Mouse (Mus musculus) neural tube, embryonic 15.5 days (tissue): ENCODE data around the gene Gm45234. TPM values are rescaled to one million over a fixed set of nuclear protein-coding genes. Genes with fewer than 3 reads are reported as not detected.
A peak's percentile ranks its signal among the peaks of the same experiment; 100 is the strongest.

Experiments used
- ATAC-seq: fragments of 200-750 bp; cut with Nextera tagmentation; 2 replicates; pipeline ENCODE4 v1.8.0; 2017; ENCODE audit warnings: mild to moderate bottlenecking, moderate TSS enrichment, moderate library complexity; ENCODE audit not compliant: low FRiP score
- H3K27ac ChIP-seq: fragments of 300-500 bp; sonication (generic); replicated peaks from 2 replicates; pipeline ENCODE4 v1.5.1; 2015; ENCODE audit warnings: mild to moderate bottlenecking, inconsistent platforms
- H3K27me3 ChIP-seq: fragments of 300-500 bp; sonication (generic); replicated peaks from 2 replicates; pipeline ENCODE4 v1.6.1; 2015; ENCODE audit warnings: inconsistent platforms
- H3K36me3 ChIP-seq: fragments of 300-500 bp; sonication (generic); 2 replicates; pipeline ENCODE4 v1.6.1; 2015; ENCODE audit warnings: inconsistent platforms
- H3K4me1 ChIP-seq: fragments of 300-500 bp; sonication (generic); 2 replicates; pipeline ENCODE4 v1.6.1; 2015; ENCODE audit warnings: inconsistent platforms
- H3K4me2 ChIP-seq: fragments of 300-500 bp; sonication (generic); 2 replicates; pipeline ENCODE4 v1.6.1; 2015; ENCODE audit warnings: inconsistent platforms, mild to moderate bottlenecking, moderate library complexity
- H3K4me3 ChIP-seq: fragments of 300-500 bp; sonication (generic); replicated peaks from 2 replicates; pipeline ENCODE4 v1.5.1; 2015; ENCODE audit warnings: mild to moderate bottlenecking, inconsistent platforms
- H3K9ac ChIP-seq: fragments of 300-500 bp; sonication (generic); replicated peaks from 2 replicates; pipeline ENCODE4 v1.6.1; 2015; ENCODE audit warnings: mild to moderate bottlenecking, inconsistent platforms
- H3K9me3 ChIP-seq: fragments of 300-500 bp; sonication (generic); replicated peaks from 2 replicates; pipeline ENCODE4 v1.6.1; 2016; ENCODE audit warnings: inconsistent platforms
- WGBS: fragments of 180-500 bp; shearing (Covaris S2); methylation state at CpG from one replicate; pipeline ENCODE4 v1.1.7; 2015; ENCODE audit warnings: mixed read lengths; 5-methylcytosine and 5-hydroxymethylcytosine counted together
- microRNA counts: library from miRNA; unstranded; fragments of <30 nt; microRNA quantifications from one replicate; lab custom pipeline; 2016
- microRNA-seq: library from miRNA; unstranded; fragments of <30 nt; microRNA quantifications from one replicate; pipeline ENCODE4, GENCODE M21; 2017
- polyA plus RNA-seq: library from polyadenylated mRNA; unstranded; fragments of >200 nt; fragmentation: Nextera tagmentation; extraction: Ambion mirVana; gene quantifications from 2 replicates; pipeline ENCODE4 v1.2.1, GENCODE M21; 2015

Gm45234 gene
- polyA plus RNA-seq, 1 experiment from 2014 or later, result not detected

DNA sequence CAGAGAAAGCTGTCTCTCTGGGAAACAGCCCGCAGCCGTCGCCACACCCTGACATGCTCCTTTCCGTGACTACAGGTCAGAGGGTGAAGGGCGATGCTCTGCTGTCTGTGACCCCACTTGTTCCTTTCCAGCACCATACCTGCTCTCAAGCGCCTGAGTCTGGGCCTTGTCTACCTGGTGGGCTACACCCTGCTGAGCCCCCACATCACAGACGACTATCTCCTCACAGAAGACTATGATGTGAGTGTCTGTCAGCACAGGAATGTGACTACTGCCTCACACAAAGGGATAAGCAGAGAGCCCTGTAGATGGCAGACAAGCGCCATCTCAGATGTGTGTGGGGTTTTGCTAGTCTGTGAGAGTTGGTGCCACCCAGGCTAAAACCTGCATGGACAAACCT lies 54.5 kb downstream of the Gm45234 start:
- Histone ChIP-seq H3K4me2 (no peak overlapping the region), H3K9ac (no peak overlapping the region), H3K9me3 (no peaks in the 10 kb centered on the region), H3K27ac (no peak overlapping the region), H3K36me3 (peaks cover 60% of the 10 kb centered on the region), H3K4me3 (no peak overlapping the region), H3K27me3 (no peaks in the 10 kb centered on the region), H3K4me1 (no peaks in the 10 kb centered on the region)
- 82% methylated on average over 8 of the region's 8 CpGs for WGBS
- ATAC-seq, result no peak

DNA sequence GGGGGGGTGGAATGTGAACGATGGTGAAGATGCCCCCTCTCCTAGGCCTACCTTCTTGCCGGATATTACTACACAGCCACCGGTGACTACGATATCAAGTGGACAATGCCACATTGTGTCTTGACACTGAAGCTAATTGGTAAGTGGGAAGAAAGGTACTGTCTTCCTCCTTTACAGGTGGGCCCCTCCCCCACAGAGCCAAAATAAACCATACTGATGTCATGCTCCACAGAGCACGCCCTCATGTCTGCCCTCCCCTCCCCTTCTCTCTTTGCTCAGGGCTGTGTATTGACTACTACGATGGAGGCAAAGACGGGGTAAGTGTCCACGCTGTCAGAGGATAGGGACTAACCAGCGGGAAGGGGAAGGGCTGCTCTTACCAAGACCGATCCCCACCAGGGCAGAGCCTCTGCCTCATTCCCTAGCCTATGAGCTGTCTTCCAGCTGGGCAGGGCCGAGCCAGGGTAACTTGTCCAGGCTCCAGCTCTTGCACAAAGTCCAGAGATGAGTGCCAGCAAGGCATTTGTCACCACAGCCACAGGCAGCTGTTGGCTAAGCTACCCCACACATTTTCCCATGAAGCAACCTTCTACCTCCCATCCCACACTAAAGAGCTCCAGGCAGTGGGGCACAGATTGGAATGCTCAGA lies 55.7 kb downstream of the Gm45234 start:
- Histone ChIP-seq H3K9me3 (no peaks in the 10 kb centered on the region), H3K4me3 (no peak overlapping the region), H3K36me3 (peaks cover 53% of the 10 kb centered on the region), H3K27me3 (no peaks in the 10 kb centered on the region), H3K9ac (no peak overlapping the region), H3K27ac (no peak overlapping the region), H3K4me1 (no peaks in the 10 kb centered on the region), H3K4me2 (no peak overlapping the region)
- WGBS, result 84% methylated on average over 11 of the region's 11 CpGs
- no peak for ATAC-seq

DNA sequence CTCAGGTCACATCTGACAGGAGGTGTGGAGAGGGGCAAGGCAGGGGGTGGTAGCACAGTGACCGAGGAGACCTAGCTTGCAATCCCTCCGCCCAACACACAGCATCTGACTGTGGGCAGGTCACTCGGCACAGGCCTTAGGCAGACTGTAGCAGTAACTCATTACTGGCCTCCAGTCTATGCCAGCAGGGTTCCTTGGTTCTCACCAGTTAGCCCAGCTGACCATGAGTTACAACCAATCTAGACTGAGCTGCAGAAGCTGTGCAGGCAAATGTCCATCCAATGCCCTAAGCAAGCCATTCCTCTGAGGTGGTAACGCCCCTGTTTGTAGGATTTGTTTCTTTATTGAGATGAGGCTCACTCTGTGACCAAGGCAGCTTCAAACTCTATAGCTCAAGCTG lies 56.5 kb downstream of the Gm45234 start:
- Histone ChIP-seq H3K9ac (no peak overlapping the region), H3K27ac (no peak overlapping the region), H3K36me3 (peaks cover 46% of the 10 kb centered on the region), H3K9me3 (no peaks in the 10 kb centered on the region), H3K4me1 (peaks cover 5% of the 10 kb centered on the region), H3K27me3 (no peaks in the 10 kb centered on the region), H3K4me3 (no peak overlapping the region), H3K4me2 (no peak overlapping the region)
- ATAC-seq, result no peak
- 86% methylated on average over 4 of the region's 4 CpGs for WGBS

DNA sequence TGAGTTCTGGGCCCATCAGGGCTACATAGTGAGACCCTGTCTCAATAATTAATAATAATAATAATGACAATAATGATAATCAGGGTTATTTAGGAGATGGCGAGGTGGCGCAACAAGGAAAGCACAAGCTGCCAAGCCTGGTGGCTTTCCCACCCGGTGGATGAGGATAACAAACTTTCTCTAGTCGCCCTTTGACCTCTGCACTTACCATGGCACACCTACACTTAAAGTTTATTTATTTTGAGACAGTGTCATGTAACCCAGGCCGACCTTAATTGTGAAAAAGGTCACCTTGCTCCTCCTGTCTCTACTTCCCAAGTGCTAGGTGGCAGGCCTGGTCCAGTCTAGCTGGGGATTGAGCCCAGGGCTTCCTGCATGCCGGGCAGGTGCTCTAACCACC lies 57.1 kb downstream of the Gm45234 start:
- Histone ChIP-seq H3K27me3 (no peaks in the 10 kb centered on the region), H3K27ac (no peak overlapping the region), H3K4me1 (peaks cover 11% of the 10 kb centered on the region), H3K4me3 (no peak overlapping the region), H3K4me2 (no peak overlapping the region), H3K9ac (no peak overlapping the region), H3K9me3 (no peaks in the 10 kb centered on the region), H3K36me3 (peaks cover 40% of the 10 kb centered on the region)
- 90% methylated on average over 6 of the region's 6 CpGs for WGBS
- ATAC-seq, result no peak

DNA sequence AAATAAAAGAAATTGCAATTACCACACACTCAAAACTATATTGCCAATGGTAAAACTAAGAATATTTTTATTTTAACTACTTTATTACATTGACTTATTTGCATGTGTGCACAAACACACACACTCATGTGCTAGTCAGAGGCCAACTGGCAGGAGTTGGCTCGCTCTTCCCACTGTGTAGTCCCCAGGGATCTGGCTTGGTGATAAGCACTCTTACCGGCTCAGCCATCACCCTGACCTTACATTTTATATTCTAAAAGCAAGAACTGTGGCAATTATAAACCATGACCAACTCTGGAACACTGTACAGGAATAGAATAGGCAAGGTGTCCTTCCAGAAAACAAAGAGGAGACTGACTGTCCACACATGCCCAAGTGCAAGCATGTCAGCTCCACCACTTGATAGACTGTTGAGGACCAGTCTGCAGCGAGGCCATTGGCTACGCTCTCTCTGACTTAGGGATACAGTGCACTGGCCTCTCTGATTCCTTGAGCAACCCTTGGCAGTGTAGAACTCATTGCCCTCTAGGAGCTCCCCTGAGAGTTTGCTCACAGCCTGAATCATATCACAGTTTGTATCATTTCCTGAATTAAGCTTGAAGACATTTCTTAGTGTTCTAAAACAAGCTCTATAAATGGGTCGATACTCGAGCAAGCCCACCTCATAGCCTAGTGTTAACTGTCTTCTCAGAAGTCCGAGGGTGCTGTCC lies 59.2 kb downstream of the Gm45234 start:
- no peak overlapping the region for H3K4me3 ChIP-seq
- WGBS, result 90% methylated on average over 7 of the region's 7 CpGs
- H3K27ac ChIP-seq, result no peak overlapping the region
- no peak overlapping the region for H3K4me2 ChIP-seq
- no peak for ATAC-seq
- no peaks in the 10 kb centered on the region for H3K27me3 ChIP-seq
- H3K36me3 ChIP-seq, result peaks cover 19% of the 10 kb centered on the region
- no peak overlapping the region for H3K9ac ChIP-seq
- H3K4me1 ChIP-seq, result peaks cover 13% of the 10 kb centered on the region
- H3K9me3 ChIP-seq, result no peaks in the 10 kb centered on the region

DNA sequence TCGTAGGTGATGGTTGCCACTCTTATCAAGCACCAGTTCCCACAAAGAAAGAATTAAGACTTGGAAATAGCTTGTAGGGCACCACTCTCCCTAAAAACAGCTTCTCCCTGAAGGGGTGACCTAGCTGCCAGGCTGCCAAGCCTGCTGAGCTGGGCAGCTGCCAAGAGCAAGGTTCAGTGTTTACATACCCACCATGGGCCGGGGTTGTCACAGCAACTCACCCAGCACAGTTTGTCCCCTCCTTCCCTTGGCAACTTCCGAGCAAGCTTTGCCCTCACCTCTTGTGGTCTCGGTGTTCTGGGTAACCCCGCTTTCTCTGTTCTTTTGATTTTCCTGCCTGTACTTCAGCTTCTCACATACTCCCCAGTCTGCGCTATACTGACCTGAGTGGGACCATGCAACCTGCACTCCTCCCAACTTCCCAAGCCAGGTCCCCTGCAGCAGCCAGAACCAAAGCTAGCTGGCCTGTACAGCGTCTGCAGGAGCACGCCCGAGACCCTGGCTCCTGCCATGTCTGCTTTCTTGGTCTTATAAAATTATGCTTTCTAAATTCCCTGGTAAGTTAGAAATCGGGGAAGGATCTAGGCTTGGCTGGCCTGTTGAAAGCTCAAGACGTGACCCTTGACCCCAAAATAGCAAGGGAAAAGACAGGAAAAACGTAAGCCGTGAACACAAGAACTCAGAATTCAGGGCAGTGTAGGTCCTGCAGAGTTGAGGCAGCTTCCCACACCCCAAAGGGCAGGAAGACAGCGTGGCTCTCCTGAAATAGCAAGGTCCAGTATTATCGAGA lies 61.5 kb downstream of the Gm45234 start:
- peak overlapping the region; percentile 58 for H3K27ac ChIP-seq
- H3K9me3 ChIP-seq, result no peaks in the 10 kb centered on the region
- H3K4me3 ChIP-seq, result no peak overlapping the region
- peaks cover 13% of the 10 kb centered on the region for H3K4me1 ChIP-seq
- peak overlapping the region; percentile 7; the same call in 1 of the 2 replicates for H3K4me2 ChIP-seq
- WGBS, result 79% methylated on average over 15 of the region's 15 CpGs
- H3K9ac ChIP-seq, result no peak overlapping the region; the same call in 1 of the 2 replicates
- peak; percentile 63 for ATAC-seq
- H3K36me3 ChIP-seq, result peaks cover 9% of the 10 kb centered on the region; the same call in 1 of the 2 replicates
- no peaks in the 10 kb centered on the region for H3K27me3 ChIP-seq

DNA sequence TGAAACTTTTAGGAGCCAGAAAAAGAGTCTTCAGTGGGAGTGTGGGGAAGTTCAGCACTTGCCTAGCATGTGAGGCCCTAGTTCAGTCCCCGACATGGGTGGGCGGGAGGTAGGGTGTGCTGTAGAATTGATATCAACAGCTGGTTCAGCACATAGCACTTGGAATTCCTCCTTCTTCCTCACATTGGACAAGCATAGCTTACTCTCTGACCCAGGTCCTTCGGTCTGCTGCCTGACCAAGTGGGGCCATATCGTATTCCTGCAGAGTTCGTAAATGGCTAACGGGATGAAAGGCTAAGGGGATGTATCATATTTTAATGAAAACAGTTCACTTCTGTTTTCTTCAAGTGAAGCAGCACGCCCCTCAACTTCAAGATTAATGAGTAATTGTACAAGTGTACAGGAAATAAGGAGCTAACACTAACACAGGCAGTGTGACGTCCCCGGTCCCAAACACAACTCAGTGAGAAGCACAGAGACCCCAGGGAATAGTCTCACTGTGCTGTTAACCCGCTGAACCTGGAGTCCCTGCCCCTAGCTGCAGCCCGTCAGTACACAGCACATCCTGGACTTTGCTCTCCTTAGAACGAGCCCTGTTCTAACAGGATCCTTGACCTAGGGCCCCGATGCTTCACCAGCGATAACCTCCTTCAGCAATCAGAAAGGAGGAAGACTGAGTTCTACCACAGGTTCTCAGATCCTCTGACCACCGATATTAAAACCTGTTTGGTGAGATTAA lies 62.4 kb downstream of the Gm45234 start:
- H3K4me3 ChIP-seq, result no peak overlapping the region
- no peak for ATAC-seq
- no peaks in the 10 kb centered on the region for H3K27me3 ChIP-seq

DNA sequence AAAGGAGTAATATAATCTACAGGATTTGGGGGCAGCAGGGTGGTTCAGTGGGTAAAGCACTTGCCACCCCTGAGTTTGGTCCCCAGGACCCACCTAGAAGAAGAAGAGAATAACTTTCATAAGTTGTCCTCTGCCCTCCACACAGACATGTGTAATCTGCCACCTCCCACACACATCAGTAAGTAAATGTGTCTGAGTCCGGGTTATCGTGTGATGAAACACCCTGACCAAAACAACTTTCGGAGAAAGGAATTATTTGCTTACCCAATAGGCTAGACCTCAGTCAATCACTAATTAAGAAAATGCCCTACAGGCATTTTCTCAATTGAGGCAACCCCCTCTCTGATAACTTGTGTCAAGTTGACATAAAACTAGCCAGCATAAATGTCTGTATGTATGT lies 65.3 kb downstream of the Gm45234 start:
- Histone ChIP-seq H3K9me3 (no peaks in the 10 kb centered on the region), H3K4me2 (no peak overlapping the region), H3K4me3 (no peak overlapping the region), H3K27me3 (no peaks in the 10 kb centered on the region), H3K36me3 (no peaks in the 10 kb centered on the region), H3K27ac (no peak overlapping the region), H3K9ac (no peak overlapping the region), H3K4me1 (peaks cover 13% of the 10 kb centered on the region)
- WGBS, result 93% methylated on average over 3 of the region's 3 CpGs
- ATAC-seq, result no peak

More for the DNA sequence above, 62.4 kb downstream of the Gm45234 start:
- Histone ChIP-seq H3K9me3 (no peaks in the 10 kb centered on the region), H3K36me3 (peaks cover 4% of the 10 kb centered on the region; the same call in 1 of the 2 replicates), H3K27ac (0 out of 2 replicates have a peak overlapping the region, but pooled peaks have one; percentile 15), H3K9ac (no peak overlapping the region), H3K4me1 (peaks cover 13% of the 10 kb centered on the region), H3K4me2 (no peak overlapping the region)
- WGBS, result 84% methylated on average over 15 of the region's 15 CpGs

MicroRNAs encoded within 50 kb of the gene (microRNA counts, 519-probe panel; counts per million panel counts)
- microRNA mmu-miR-141 (lab: Ali Mortazavi, UCI), result 2,238 counts per million, percentile 50 among the panel's probes with 10 or more counts
- 2,838 counts per million, percentile 67 among the panel's probes with 10 or more counts for microRNA mmu-miR-200c (lab: Ali Mortazavi, UCI)

Small RNA genes within 50 kb of the gene (microRNA-seq; reads per million reads assigned to microRNA genes)
- gene Mir141, result 3.6 reads per million, percentile 14 among the genes with 10 or more reads in this experiment
- gene Mir200c, result 35.1 reads per million, percentile 39 among the genes with 10 or more reads in this experiment

Other genes starting within 250 kb of the Gm45234 start
- gene C1ra, start 243.6 kb downstream of the Gm45234 start, polyA plus RNA-seq, result 0.31 and 1.4 TPM in 2 replicates
- 1.1 and 2.8 TPM in 2 replicates for gene C1s1, start 213.7 kb downstream of the Gm45234 start, polyA plus RNA-seq
- not detected in 2 replicates for gene C1rb, start 185.7 kb downstream of the Gm45234 start, polyA plus RNA-seq
- 0.20 TPM in 1 of 2 replicates, not detected in the other for gene C1s2, start 119.9 kb downstream of the Gm45234 start, polyA plus RNA-seq
- 47.2 and 56.6 TPM in 2 replicates for gene Lpcat3, start 93.0 kb downstream of the Gm45234 start, polyA plus RNA-seq
- 99.9 and 132 TPM in 2 replicates for gene Emg1, start 43.8 kb downstream of the Gm45234 start, polyA plus RNA-seq
- 267 and 291 TPM in 2 replicates for gene Phb2, start 43.7 kb downstream of the Gm45234 start, polyA plus RNA-seq
- gene Ptpn6, start 17.3 kb downstream of the Gm45234 start, polyA plus RNA-seq, result 4.8 and 24.7 TPM in 2 replicates
- gene Grcc10, start 14.6 kb downstream of the Gm45234 start, polyA plus RNA-seq, result 572 and 623 TPM in 2 replicates
- gene Atn1, start 503 bp upstream of the Gm45234 start, polyA plus RNA-seq, result 23.1 and 24.0 TPM in 2 replicates
- 197 and 226 TPM in 2 replicates for gene Eno2, start 13.7 kb upstream of the Gm45234 start, polyA plus RNA-seq
- gene Lrrc23, start 23.7 kb upstream of the Gm45234 start, polyA plus RNA-seq, result 1.5 and 1.7 TPM in 2 replicates
- 7.9 and 9.2 TPM in 2 replicates for gene Spsb2, start 52.6 kb upstream of the Gm45234 start, polyA plus RNA-seq
- gene Tpi1, start 58.3 kb upstream of the Gm45234 start, polyA plus RNA-seq, result 481 and 545 TPM in 2 replicates
- gene Usp5, start 73.5 kb upstream of the Gm45234 start, polyA plus RNA-seq, result 190 and 199 TPM in 2 replicates
- 23.7 and 52.8 TPM in 2 replicates for gene Cdca3, start 73.5 kb upstream of the Gm45234 start, polyA plus RNA-seq
- 0.69 and 0.70 TPM in 2 replicates for gene Gnb3, start 84.3 kb upstream of the Gm45234 start, polyA plus RNA-seq
- gene P3h3, start 101.7 kb upstream of the Gm45234 start, polyA plus RNA-seq, result 22.2 and 24.0 TPM in 2 replicates
- gene Gpr162, start 108.0 kb upstream of the Gm45234 start, polyA plus RNA-seq, result 28.9 and 33.8 TPM in 2 replicates
- gene Cd4, start 132.2 kb upstream of the Gm45234 start, polyA plus RNA-seq, result 0.17 and 0.61 TPM in 2 replicates
- 3.2 and 3.5 TPM in 2 replicates for gene Lag3, start 155.7 kb upstream of the Gm45234 start, polyA plus RNA-seq
- 637 and 745 TPM in 2 replicates for gene Ptms, start 164.1 kb upstream of the Gm45234 start, polyA plus RNA-seq
- gene Mlf2, start 175.4 kb upstream of the Gm45234 start, polyA plus RNA-seq, result 543 and 603 TPM in 2 replicates
- gene Cops7a, start 209.5 kb upstream of the Gm45234 start, polyA plus RNA-seq, result 95.4 and 112 TPM in 2 replicates
- 59.4 and 72.4 TPM in 2 replicates for gene Pianp, start 240.7 kb upstream of the Gm45234 start, polyA plus RNA-seq